Mouse (Mus musculus) forebrain, postnatal 0 days (tissue): Measurements from ENCODE around the gene Kcnk5. TPM values are rescaled to one million over a fixed set of nuclear protein-coding genes. Genes with fewer than 3 reads are reported as not detected.

Experiments used
- ATAC-seq: fragments of 200-750 bp; cut with Nextera tagmentation; 2 replicates; pipeline ENCODE4 v1.8.0; 2017; ENCODE audit warnings: mild to moderate bottlenecking, moderate library complexity
- DNase-seq: peaks from one replicate; pipeline ENCODE4 v3.0.0-alpha.2; 2015
- H3K27ac ChIP-seq: fragments of 300-500 bp; sonication (generic); 2 replicates; pipeline ENCODE4 v1.5.1; 2014; ENCODE audit warnings: low read depth, mild to moderate bottlenecking, antibody characterized with exemption, low read length, moderate library complexity, mixed read lengths
- H3K27me3 ChIP-seq: fragments of 300-500 bp; sonication (generic); 2 replicates; pipeline ENCODE4 v1.6.1; 2014; ENCODE audit warnings: mild to moderate bottlenecking, low read length, mixed read lengths; ENCODE audit not compliant: insufficient read depth
- H3K36me3 ChIP-seq: fragments of 300-500 bp; sonication (generic); 2 replicates; pipeline ENCODE4 v1.6.1; 2014; ENCODE audit warnings: mild to moderate bottlenecking, moderate library complexity; ENCODE audit not compliant: insufficient read depth
- H3K4me1 ChIP-seq: fragments of 300-500 bp; sonication (generic); 2 replicates; pipeline ENCODE4 v1.6.1; 2014; ENCODE audit warnings: antibody characterized with exemption; ENCODE audit not compliant: insufficient read depth
- H3K4me2 ChIP-seq: fragments of 300-500 bp; sonication (generic); 2 replicates; pipeline ENCODE4 v1.6.1; 2014; ENCODE audit warnings: low read depth, mild to moderate bottlenecking, moderate library complexity
- H3K4me3 ChIP-seq: fragments of 300-500 bp; sonication (generic); 2 replicates; pipeline ENCODE4 v1.5.1; 2014; ENCODE audit warnings: low read depth, low read length, mixed read lengths
- H3K9ac ChIP-seq: fragments of 300-500 bp; sonication (generic); 2 replicates; pipeline ENCODE4 v1.6.1; 2014; ENCODE audit warnings: mild to moderate bottlenecking
- H3K9me3 ChIP-seq: fragments of 300-500 bp; sonication (generic); 2 replicates; pipeline ENCODE4 v1.6.1; 2016; ENCODE audit warnings: low read length
- CTCF ChIP-seq: sonication (generic); IDR thresholded peaks from 2 replicates; pipeline ENCODE4 v1.5.1; 2016; ENCODE audit warnings: antibody characterized with exemption, control low read depth, low read depth
- WGBS: fragments of 180-500 bp; shearing (Covaris S2); extraction: QIAGEN DNeasy Blood & Tissue Kit; methylation state at CpG from one replicate; pipeline ENCODE4 v1.1.7; 2014; 5-methylcytosine and 5-hydroxymethylcytosine counted together
- polyA plus RNA-seq: library from polyadenylated mRNA; unstranded; fragments of >200 nt; fragmentation: Nextera tagmentation; extraction: Ambion mirVana; gene quantifications from 2 replicates; pipeline ENCODE4 v1.2.1, GENCODE M21; 2015
- total RNA-seq: library from RNA; depleted of rRNA; stranded (reverse); fragments of >200 nt; gene quantifications from 2 replicates; pipeline ENCODE4 v1.2.3, GENCODE M21; 2014

Gene Kcnk5
- total and polyA plus RNA-seq, 2 experiments from 2014 or later: 0.71 to 0.76 TPM

GRCm38 (mm10) chr14:20202655-20203181 is 21.1 kb upstream of the Kcnk5 start:
- H3K9ac ChIP-seq: no peak overlapping the region
- ATAC-seq (no peak), DNase-seq (no peak)
- no peaks in the 10 kb centered on the region for H3K27me3 ChIP-seq
- TF ChIP-seq CTCF: no peak
- H3K4me2 ChIP-seq: no peak overlapping the region
- no peak overlapping the region for H3K4me3 ChIP-seq
- 96% methylated on average over 5 of the region's 5 CpGs for WGBS
- no peaks in the 10 kb centered on the region for H3K4me1 ChIP-seq
- H3K36me3 ChIP-seq: no peaks in the 10 kb centered on the region
- H3K9me3 ChIP-seq: no peaks in the 10 kb centered on the region
- H3K27ac ChIP-seq: no peak overlapping the region

DNA sequence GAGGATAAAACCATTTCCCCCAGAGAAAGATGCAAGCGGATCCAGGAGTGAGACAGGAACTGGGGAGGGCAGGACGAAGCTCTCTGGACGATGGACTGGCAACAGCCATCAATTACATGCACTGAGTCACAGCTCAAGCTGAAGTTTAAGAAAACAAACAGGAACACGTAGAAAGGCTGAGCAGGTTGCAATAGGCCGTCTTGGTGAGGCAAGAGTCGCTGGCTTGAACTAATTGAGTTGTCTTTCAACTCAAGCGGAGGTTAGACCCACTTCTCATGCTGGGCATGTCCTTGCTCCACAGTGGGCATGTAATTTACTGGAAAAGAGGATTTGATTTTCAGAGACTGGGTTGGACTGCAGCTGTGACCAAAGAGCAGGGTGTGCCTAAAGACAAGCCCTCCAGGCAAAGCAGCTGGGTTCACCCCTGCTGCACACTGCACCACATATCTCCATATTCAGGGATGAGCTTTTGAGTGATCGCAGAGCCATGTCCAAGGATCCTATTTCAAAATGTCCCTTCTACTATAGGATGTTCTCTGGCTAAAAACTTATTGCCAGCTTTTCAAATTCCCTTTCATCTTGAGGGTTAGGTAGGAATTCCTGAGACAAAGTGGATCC is 19.6 kb upstream of the Kcnk5 start:
- H3K4me2 ChIP-seq: no peak overlapping the region
- no peak overlapping the region for H3K4me3 ChIP-seq
- H3K4me1 ChIP-seq: no peaks in the 10 kb centered on the region
- no peak for TF ChIP-seq CTCF
- no peaks in the 10 kb centered on the region for H3K9me3 ChIP-seq
- no peaks in the 10 kb centered on the region for H3K27me3 ChIP-seq
- no peaks in the 10 kb centered on the region for H3K36me3 ChIP-seq
- no peak for ATAC-seq
- 60% methylated on average over 8 of the region's 8 CpGs for WGBS
- DNase-seq: no peak
- no peak overlapping the region for H3K9ac ChIP-seq
- no peak overlapping the region for H3K27ac ChIP-seq

DNA sequence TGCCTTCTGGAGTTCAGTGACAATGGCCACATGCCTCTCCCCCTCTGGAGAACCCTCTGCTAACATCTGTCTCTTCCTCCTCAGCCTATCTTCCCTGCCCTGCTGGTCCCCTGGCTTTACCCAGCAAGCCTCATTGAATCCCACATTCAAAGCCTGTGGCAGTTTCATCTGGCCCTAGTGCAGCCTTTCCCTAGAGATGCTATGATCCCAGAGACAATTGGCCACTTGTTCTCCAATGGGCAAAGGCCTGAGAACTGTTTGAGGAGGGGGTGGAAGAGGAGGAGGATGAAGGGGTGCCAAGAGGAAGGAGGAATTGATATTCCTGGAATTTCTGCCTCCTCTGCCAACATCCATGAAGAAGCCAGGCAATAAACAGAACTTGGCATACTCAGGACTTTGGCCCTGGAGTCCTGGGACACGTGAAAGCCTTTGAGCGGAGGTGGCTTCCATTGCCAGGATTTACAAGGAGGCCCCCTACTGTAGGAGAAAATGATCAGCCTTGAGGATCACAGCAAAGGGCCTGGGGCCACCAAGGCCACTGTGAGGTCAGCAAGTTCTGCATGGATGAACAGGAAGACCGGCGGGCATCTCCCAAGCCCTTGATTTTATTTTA is 11.6 kb upstream of the Kcnk5 start:
- H3K27ac ChIP-seq: no peak overlapping the region
- H3K9ac ChIP-seq: no peak overlapping the region
- DNase-seq: peak; percentile 36
- no peaks in the 10 kb centered on the region for H3K27me3 ChIP-seq
- no peak overlapping the region for H3K4me2 ChIP-seq
- no peak overlapping the region for H3K4me3 ChIP-seq
- TF ChIP-seq CTCF: no peak
- peak; percentile 64 for ATAC-seq
- no peaks in the 10 kb centered on the region for H3K4me1 ChIP-seq
- no peaks in the 10 kb centered on the region for H3K36me3 ChIP-seq
- WGBS: 61% methylated on average over 4 of the region's 4 CpGs
- H3K9me3 ChIP-seq: no peaks in the 10 kb centered on the region

DNA sequence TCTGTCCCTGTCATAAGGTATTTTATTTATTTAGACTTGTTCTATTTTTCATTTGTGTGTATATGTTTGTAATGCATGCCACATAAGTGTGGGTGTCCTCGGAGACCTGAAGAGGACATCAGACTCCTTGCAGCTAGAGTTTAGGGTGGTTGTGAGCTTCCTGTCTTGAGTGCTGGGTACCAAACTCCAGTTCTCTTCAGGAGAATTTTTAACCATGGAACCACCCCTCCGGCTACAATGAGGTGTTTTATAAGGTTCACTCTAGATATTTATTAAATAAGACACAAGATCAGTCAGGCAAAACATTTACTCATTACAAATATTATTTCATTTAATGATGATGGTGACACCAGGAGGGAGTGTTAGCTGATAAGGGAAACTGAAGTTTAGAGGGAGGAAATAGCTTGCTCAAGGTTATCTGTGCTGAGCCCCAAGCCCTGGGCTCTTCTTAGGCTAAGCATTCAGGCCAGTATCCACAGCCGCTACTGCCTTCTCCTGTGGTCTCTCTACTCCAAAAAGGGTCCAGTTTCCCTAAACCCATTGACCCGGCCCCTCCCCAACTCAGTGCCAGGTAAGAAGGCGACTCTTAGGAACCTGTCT is 9.6 kb upstream of the Kcnk5 start:
- 88% methylated on average over 5 of the region's 5 CpGs for WGBS
- no peak overlapping the region for H3K4me3 ChIP-seq
- DNase-seq: no peak

DNA sequence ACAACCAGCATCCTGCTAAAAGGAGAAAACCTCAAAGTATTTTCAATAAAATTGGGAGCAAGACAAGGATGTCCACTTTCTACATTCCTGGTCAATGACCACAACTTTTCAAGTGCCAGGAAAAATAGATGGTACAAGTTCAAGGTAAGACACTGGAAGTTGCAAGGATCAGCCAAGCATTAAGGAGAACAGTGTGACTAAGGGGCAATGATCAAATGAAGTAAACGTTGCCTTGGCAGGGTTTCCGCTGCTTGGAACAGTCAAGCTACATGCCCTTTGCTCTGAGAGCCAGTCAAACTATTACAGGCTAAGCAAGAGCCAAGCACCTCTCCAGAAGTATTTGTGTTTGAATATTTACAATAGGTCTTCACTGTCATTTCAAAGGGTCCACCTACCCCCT is 8.1 kb upstream of the Kcnk5 start:
- Histone ChIP-seq H3K4me3 (no peak overlapping the region), H3K27ac (no peak overlapping the region), H3K4me1 (no peaks in the 10 kb centered on the region), H3K4me2 (no peak overlapping the region), H3K36me3 (no peaks in the 10 kb centered on the region), H3K27me3 (no peaks in the 10 kb centered on the region), H3K9ac (no peak overlapping the region), H3K9me3 (no peaks in the 10 kb centered on the region)
- DNase-seq (no peak), ATAC-seq (no peak)
- no peak for TF ChIP-seq CTCF
- 72% methylated on average over 2 of the region's 2 CpGs for WGBS

More for the DNA sequence above, 9.6 kb upstream of the Kcnk5 start:
- Histone ChIP-seq H3K27ac (no peak overlapping the region), H3K27me3 (no peaks in the 10 kb centered on the region), H3K9me3 (no peaks in the 10 kb centered on the region), H3K36me3 (no peaks in the 10 kb centered on the region), H3K4me2 (no peak overlapping the region), H3K9ac (no peak overlapping the region), H3K4me1 (no peaks in the 10 kb centered on the region)
- TF ChIP-seq CTCF: no peak
- no peak for ATAC-seq

DNA sequence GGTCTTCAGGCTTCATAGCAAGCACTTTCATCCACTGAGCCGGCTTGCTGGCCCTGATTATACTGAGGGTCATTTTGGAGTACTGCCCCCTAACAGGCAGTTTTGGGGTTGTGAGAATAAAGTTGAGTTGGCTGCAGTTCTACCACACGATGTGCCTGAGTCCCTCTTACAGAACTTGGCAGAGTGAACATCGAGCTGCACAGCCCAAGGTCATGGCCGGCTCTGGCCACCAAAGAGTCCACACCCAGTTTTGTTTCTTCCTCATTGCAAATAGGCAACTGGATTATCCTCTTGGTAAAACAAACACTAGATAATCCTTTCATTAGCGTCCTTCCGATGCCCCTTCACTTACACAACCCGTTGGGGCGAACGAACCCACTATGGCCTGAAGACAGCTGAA is 3.8 kb upstream of the Kcnk5 start:
- no peak overlapping the region for H3K4me3 ChIP-seq
- no peak for ATAC-seq
- TF ChIP-seq CTCF: no peak
- H3K9me3 ChIP-seq: no peaks in the 10 kb centered on the region
- 75% methylated on average over 9 of the region's 9 CpGs for WGBS
- H3K9ac ChIP-seq: no peak overlapping the region
- H3K4me2 ChIP-seq: no peak overlapping the region
- H3K27me3 ChIP-seq: no peaks in the 10 kb centered on the region
- no peak for DNase-seq
- H3K27ac ChIP-seq: no peak overlapping the region
- H3K4me1 ChIP-seq: peaks cover 8% of the 10 kb centered on the region; the same call in 1 of the 2 replicates
- no peaks in the 10 kb centered on the region for H3K36me3 ChIP-seq

DNA sequence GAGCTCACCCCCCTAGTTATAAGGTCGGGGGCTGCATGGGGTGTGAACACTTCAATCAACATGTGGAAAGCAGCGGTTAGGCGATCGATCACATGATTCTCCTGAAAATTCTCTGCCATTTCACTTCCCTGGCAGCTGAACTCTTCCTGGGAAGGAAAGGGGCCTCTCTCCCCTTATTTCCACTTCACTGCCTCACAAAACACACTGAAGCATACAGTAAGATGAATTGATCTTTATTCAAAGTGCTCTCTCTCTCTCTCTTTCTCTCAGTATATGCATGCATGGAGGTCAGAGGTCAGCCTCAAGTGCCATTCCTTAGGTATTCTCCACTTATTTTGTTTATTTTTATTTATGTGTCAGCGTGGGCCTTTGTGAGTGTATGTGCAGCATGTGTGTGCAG is 2.1 kb upstream of the Kcnk5 start:
- Histone ChIP-seq H3K4me1 (peaks cover 10% of the 10 kb centered on the region; the same call in 1 of the 2 replicates), H3K9me3 (no peaks in the 10 kb centered on the region), H3K9ac (no peak overlapping the region), H3K27me3 (no peaks in the 10 kb centered on the region), H3K27ac (no peak overlapping the region), H3K4me2 (no peak overlapping the region), H3K4me3 (no peak overlapping the region), H3K36me3 (no peaks in the 10 kb centered on the region)
- no peak for TF ChIP-seq CTCF
- 18% methylated on average over 5 of the region's 5 CpGs for WGBS
- DNase-seq (no peak), ATAC-seq (no peak)
